Mouse (Mus musculus) limb, embryonic 11.5 days (tissue): ENCODE results near the gene Slc3a2. TPM values are rescaled to one million over a fixed set of nuclear protein-coding genes. Genes with fewer than 3 reads are reported as not detected.

Source experiments
- ATAC-seq: fragments of 200-750 bp; cut with Nextera tagmentation; 2 replicates; pipeline ENCODE4 v1.8.0; 2017; ENCODE audit warnings: low read depth; ENCODE audit not compliant: insufficient number of reproducible peaks, low FRiP score, low TSS enrichment
- DNase-seq: peaks from one replicate; pipeline ENCODE4 v3.0.0-alpha.2; 2015; ENCODE audit warnings: low spot score
- H3K27ac ChIP-seq: fragments of 300-500 bp; sonication (generic); replicated peaks from 2 replicates; pipeline ENCODE4 v1.5.1; 2014; ENCODE audit warnings: low read depth, mild to moderate bottlenecking, low read length
- H3K27me3 ChIP-seq: fragments of 300-500 bp; sonication (generic); 2 replicates; pipeline ENCODE4 v1.6.1; 2014; ENCODE audit warnings: mild to moderate bottlenecking, low read length, mixed read lengths; ENCODE audit not compliant: control insufficient read depth, insufficient read depth
- H3K36me3 ChIP-seq: fragments of 300-500 bp; sonication (generic); 2 replicates; pipeline ENCODE4 v1.6.1; 2014; ENCODE audit warnings: mild to moderate bottlenecking, low read length, moderate library complexity, mixed read lengths; ENCODE audit not compliant: control insufficient read depth, insufficient read depth
- H3K4me1 ChIP-seq: fragments of 300-500 bp; sonication (generic); 2 replicates; pipeline ENCODE4 v1.6.1; 2014; ENCODE audit warnings: low read length, mixed read lengths; ENCODE audit not compliant: control insufficient read depth, insufficient read depth
- H3K4me2 ChIP-seq: fragments of 300-500 bp; sonication (generic); 2 replicates; pipeline ENCODE4 v1.6.1; 2014; ENCODE audit warnings: low read depth, mild to moderate bottlenecking, moderate library complexity; ENCODE audit not compliant: severe bottlenecking
- H3K4me3 ChIP-seq: fragments of 300-500 bp; sonication (generic); 2 replicates; pipeline ENCODE4 v1.5.1; 2014; ENCODE audit warnings: low read depth, low read length
- H3K9ac ChIP-seq: fragments of 300-500 bp; sonication (generic); 2 replicates; pipeline ENCODE4 v1.6.1; 2014; ENCODE audit warnings: mild to moderate bottlenecking, low read length
- H3K9me3 ChIP-seq: fragments of 300-500 bp; sonication (generic); 2 replicates; pipeline ENCODE4 v1.6.1; 2016; ENCODE audit warnings: low read length; ENCODE audit not compliant: control insufficient read depth
- WGBS: fragments of 180-500 bp; shearing (Covaris S2); extraction: QIAGEN DNeasy Blood & Tissue Kit; methylation state at CpG from one replicate; pipeline ENCODE4 v1.1.7; 2014; 5-methylcytosine and 5-hydroxymethylcytosine counted together
- polyA plus RNA-seq: library from polyadenylated mRNA; unstranded; fragments of >200 nt; fragmentation: Nextera tagmentation; extraction: Ambion mirVana; gene quantifications from 2 replicates; pipeline ENCODE4 v1.2.1, GENCODE M21; 2014

The Slc3a2 gene
- polyA plus RNA-seq, 1 experiment from 2014 or later, result 114 TPM

- WGBS, result 97% methylated on average over 2 of the region's 2 CpGs
- ATAC-seq (no peak), DNase-seq (no peak)
- Histone ChIP-seq H3K9me3 (no peaks in the 10 kb centered on the region), H3K27ac (no peak overlapping the region), H3K36me3 (peaks cover 28% of the 10 kb centered on the region), H3K9ac (no peak overlapping the region), H3K4me1 (peaks cover 7% of the 10 kb centered on the region), H3K4me2 (no peak overlapping the region), H3K4me3 (no peak overlapping the region), H3K27me3 (no peaks in the 10 kb centered on the region)
Observed at GRCm38 (mm10) chr19:8710057-8710456, 13.1 kb downstream of the Slc3a2 start.

- Histone ChIP-seq H3K27me3 (no peaks in the 10 kb centered on the region), H3K36me3 (peaks cover 28% of the 10 kb centered on the region), H3K4me3 (no peak overlapping the region), H3K4me1 (peaks cover 7% of the 10 kb centered on the region), H3K9ac (no peak overlapping the region), H3K4me2 (no peak overlapping the region), H3K9me3 (no peaks in the 10 kb centered on the region), H3K27ac (no peak overlapping the region)
- no peak for ATAC-seq
- DNase-seq, result no peak
- WGBS, result 90% methylated on average over 8 of the region's 8 CpGs
Observed at GRCm38 (mm10) chr19:8708954-8709353, 14.2 kb downstream of the Slc3a2 start.

- WGBS, result 91% methylated on average over 7 of the region's 7 CpGs
- H3K4me1 ChIP-seq, result peaks cover 2% of the 10 kb centered on the region
- H3K27me3 ChIP-seq, result no peaks in the 10 kb centered on the region
- no peak overlapping the region for H3K4me3 ChIP-seq
- H3K4me2 ChIP-seq, result no peak overlapping the region
- peaks cover 28% of the 10 kb centered on the region for H3K36me3 ChIP-seq
- no peak overlapping the region for H3K9ac ChIP-seq
- no peak for DNase-seq
- H3K9me3 ChIP-seq, result no peaks in the 10 kb centered on the region
- no peak overlapping the region for H3K27ac ChIP-seq
- no peak for ATAC-seq
Observed at GRCm38 (mm10) chr19:8706930-8707329, 16.2 kb downstream of the Slc3a2 start.

GRCm38 (mm10) chr19:8706132-8706667 lies 17.0 kb downstream of the Slc3a2 start:
- ATAC-seq (no peak), DNase-seq (no peak)
- no peaks in the 10 kb centered on the region for H3K9me3 ChIP-seq
- H3K4me2 ChIP-seq, result no peak overlapping the region
- no peak overlapping the region for H3K4me3 ChIP-seq
- H3K9ac ChIP-seq, result no peak overlapping the region
- no peaks in the 10 kb centered on the region for H3K27me3 ChIP-seq
- H3K27ac ChIP-seq, result no peak overlapping the region
- no peaks in the 10 kb centered on the region for H3K4me1 ChIP-seq
- WGBS, result 81% methylated on average over 7 of the region's 7 CpGs
- peaks cover 22% of the 10 kb centered on the region for H3K36me3 ChIP-seq

- Histone ChIP-seq H3K27me3 (no peaks in the 10 kb centered on the region), H3K4me2 (no peak overlapping the region), H3K36me3 (peaks cover 20% of the 10 kb centered on the region), H3K9me3 (no peaks in the 10 kb centered on the region), H3K4me1 (no peaks in the 10 kb centered on the region), H3K9ac (no peak overlapping the region), H3K4me3 (no peak overlapping the region), H3K27ac (no peak overlapping the region)
- WGBS, result 83% methylated on average over 6 of the region's 6 CpGs
- DNase-seq (no peak), ATAC-seq (no peak)
Observed at GRCm38 (mm10) chr19:8705026-8705708, 18.0 kb downstream of the Slc3a2 start.

- no peaks in the 10 kb centered on the region for H3K4me1 ChIP-seq
- no peaks in the 10 kb centered on the region for H3K9me3 ChIP-seq
- H3K27ac ChIP-seq, result no peak overlapping the region
- H3K9ac ChIP-seq, result no peak overlapping the region
- ATAC-seq (no peak), DNase-seq (no peak)
- peaks cover 8% of the 10 kb centered on the region for H3K36me3 ChIP-seq
- no peaks in the 10 kb centered on the region for H3K27me3 ChIP-seq
- no peak overlapping the region for H3K4me2 ChIP-seq
- no peak overlapping the region for H3K4me3 ChIP-seq
- WGBS, result 72% methylated on average over 3 of the region's 4 CpGs
Observed at GRCm38 (mm10) chr19:8703571-8703970, 19.6 kb downstream of the Slc3a2 start.

- no peaks in the 10 kb centered on the region for H3K9me3 ChIP-seq
- ATAC-seq (no peak), DNase-seq (no peak)
- H3K27ac ChIP-seq, result no peak overlapping the region
- peaks cover 2% of the 10 kb centered on the region; the same call in 1 of the 2 replicates for H3K36me3 ChIP-seq
- no peaks in the 10 kb centered on the region for H3K4me1 ChIP-seq
- H3K4me2 ChIP-seq, result no peak overlapping the region
- no peak overlapping the region for H3K4me3 ChIP-seq
- no peaks in the 10 kb centered on the region for H3K27me3 ChIP-seq
- H3K9ac ChIP-seq, result no peak overlapping the region
- WGBS, result 80% methylated on average over 3 of the region's 3 CpGs
Observed at GRCm38 (mm10) chr19:8702458-8702857, 20.7 kb downstream of the Slc3a2 start.

GRCm38 (mm10) chr19:8699652-8700051 lies 23.5 kb downstream of the Slc3a2 start:
- Histone ChIP-seq H3K9me3 (no peaks in the 10 kb centered on the region), H3K4me3 (no peak overlapping the region), H3K27me3 (no peaks in the 10 kb centered on the region), H3K9ac (no peak overlapping the region), H3K36me3 (no peaks in the 10 kb centered on the region), H3K4me2 (no peak overlapping the region), H3K4me1 (no peaks in the 10 kb centered on the region), H3K27ac (no peak overlapping the region)
- ATAC-seq (no peak), DNase-seq (no peak)
- 83% methylated on average over 9 of the region's 9 CpGs for WGBS

- 53% methylated on average over 6 of the region's 6 CpGs for WGBS
Observed at GRCm38 (mm10) chr19:8695330-8695729, 27.8 kb downstream of the Slc3a2 start.

More at GRCm38 (mm10) chr19:8695330-8695729, 27.8 kb downstream of the Slc3a2 start:
- H3K27ac ChIP-seq, result no peak overlapping the region
- H3K27me3 ChIP-seq, result no peaks in the 10 kb centered on the region
- no peaks in the 10 kb centered on the region for H3K36me3 ChIP-seq
- DNase-seq (peak; percentile 33), ATAC-seq (no peak)
- H3K9me3 ChIP-seq, result no peaks in the 10 kb centered on the region
- H3K9ac ChIP-seq, result no peak overlapping the region
- H3K4me2 ChIP-seq, result no peak overlapping the region
- H3K4me1 ChIP-seq, result no peaks in the 10 kb centered on the region
- no peak overlapping the region for H3K4me3 ChIP-seq
